Mouse (Mus musculus): Measurements from ENCODE around the gene Drd3. TPM values are rescaled to one million over a fixed set of nuclear protein-coding genes. Genes with fewer than 3 reads are reported as not detected.

Gene Drd3
- polyA plus RNA-seq, 1 experiment, result 0.26 TPM

GRCm38 (mm10) chr16:43802466-43802865 lies 48.6 kb downstream of the Drd3 start:
- no peak for DNase-seq
- H3K27me3 ChIP-seq (ENCODE audit: control insufficient read depth, insufficient read depth, low read length), result no peaks in the 10 kb centered on the region
- WGBS, result 47% methylated on average over 5 of the region's 5 CpGs
- TF ChIP-seq POLR2A (IDR thresholded peaks at IDR 0.05; ENCODE audit: borderline replicate concordance, insufficient read depth, low read length) (no peak), CTCF (IDR thresholded peaks at IDR 0.05; ENCODE audit: borderline replicate concordance, insufficient read depth, low read depth, low read length) (no peak)
- no peak overlapping the region for H3K27ac ChIP-seq (ENCODE audit: insufficient read depth, low read length)
- no peak overlapping the region for H3K4me3 ChIP-seq (replicated peaks; ENCODE audit: insufficient read depth, low read depth, low read length)
- no peaks in the 10 kb centered on the region for H3K4me1 ChIP-seq (ENCODE audit: control insufficient read depth, insufficient read depth, low read length)

- 93% methylated on average over 6 of the region's 6 CpGs for WGBS
- DNase-seq, result no peak
- Histone ChIP-seq H3K4me1 (ENCODE audit: control insufficient read depth, insufficient read depth, low read length) (no peaks in the 10 kb centered on the region), H3K4me3 (replicated peaks; ENCODE audit: insufficient read depth, low read depth, low read length) (no peak overlapping the region), H3K27me3 (ENCODE audit: control insufficient read depth, insufficient read depth, low read length) (no peaks in the 10 kb centered on the region), H3K27ac (ENCODE audit: insufficient read depth, low read length) (no peak overlapping the region)
- TF ChIP-seq CTCF (IDR thresholded peaks at IDR 0.05; ENCODE audit: borderline replicate concordance, insufficient read depth, low read depth, low read length) (no peak), POLR2A (IDR thresholded peaks at IDR 0.05; ENCODE audit: borderline replicate concordance, insufficient read depth, low read length) (no peak)
Observed at GRCm38 (mm10) chr16:43804364-43804763, 50.5 kb downstream of the Drd3 start.

- H3K4me1 ChIP-seq (ENCODE audit: control insufficient read depth, insufficient read depth, low read length), result no peaks in the 10 kb centered on the region
- DNase-seq, result no peak
- no peak overlapping the region for H3K27ac ChIP-seq (ENCODE audit: insufficient read depth, low read length)
- WGBS, result 80% methylated on average over 16 of the region's 16 CpGs
- H3K4me3 ChIP-seq (replicated peaks; ENCODE audit: insufficient read depth, low read depth, low read length), result no peak overlapping the region
- TF ChIP-seq CTCF (IDR thresholded peaks at IDR 0.05; ENCODE audit: borderline replicate concordance, insufficient read depth, low read depth, low read length) (no peak), POLR2A (IDR thresholded peaks at IDR 0.05; ENCODE audit: borderline replicate concordance, insufficient read depth, low read length) (no peak)
- H3K27me3 ChIP-seq (ENCODE audit: control insufficient read depth, insufficient read depth, low read length), result no peaks in the 10 kb centered on the region
Observed at GRCm38 (mm10) chr16:43807048-43807447, 53.2 kb downstream of the Drd3 start.

GRCm38 (mm10) chr16:43809429-43809828 lies 55.6 kb downstream of the Drd3 start:
- H3K4me1 ChIP-seq (ENCODE audit: control insufficient read depth, insufficient read depth, low read length), result no peaks in the 10 kb centered on the region; the same call in 1 of the 2 replicates
- 99% methylated on average over 2 of the region's 2 CpGs for WGBS
- no peak for TF ChIP-seq POLR2A (IDR thresholded peaks at IDR 0.05; ENCODE audit: borderline replicate concordance, insufficient read depth, low read length)
- no peak for TF ChIP-seq CTCF (IDR thresholded peaks at IDR 0.05; ENCODE audit: borderline replicate concordance, insufficient read depth, low read depth, low read length)

GRCm38 (mm10) chr16:43811402-43811801 lies 57.6 kb downstream of the Drd3 start:
- no peak overlapping the region for H3K27ac ChIP-seq (ENCODE audit: insufficient read depth, low read length)
- 88% methylated on average over 1 of the region's 1 CpGs for WGBS
- no peaks in the 10 kb centered on the region for H3K27me3 ChIP-seq (ENCODE audit: control insufficient read depth, insufficient read depth, low read length)
- H3K4me1 ChIP-seq (ENCODE audit: control insufficient read depth, insufficient read depth, low read length), result peaks cover 5% of the 10 kb centered on the region
- H3K4me3 ChIP-seq (replicated peaks; ENCODE audit: insufficient read depth, low read depth, low read length), result no peak overlapping the region
- TF ChIP-seq POLR2A (IDR thresholded peaks at IDR 0.05; ENCODE audit: borderline replicate concordance, insufficient read depth, low read length), result no peak
- TF ChIP-seq CTCF (IDR thresholded peaks at IDR 0.05; ENCODE audit: borderline replicate concordance, insufficient read depth, low read depth, low read length), result no peak
- no peak for DNase-seq

More at GRCm38 (mm10) chr16:43809429-43809828, 55.6 kb downstream of the Drd3 start:
- H3K27me3 ChIP-seq (ENCODE audit: control insufficient read depth, insufficient read depth, low read length), result no peaks in the 10 kb centered on the region
- no peak for DNase-seq
- H3K27ac ChIP-seq (ENCODE audit: insufficient read depth, low read length), result no peak overlapping the region
- no peak overlapping the region for H3K4me3 ChIP-seq (replicated peaks; ENCODE audit: insufficient read depth, low read depth, low read length)

GRCm38 (mm10) chr16:43814644-43815043 lies 60.8 kb downstream of the Drd3 start:
- Histone ChIP-seq H3K4me3 (replicated peaks; ENCODE audit: insufficient read depth, low read depth, low read length) (no peak overlapping the region), H3K4me1 (ENCODE audit: control insufficient read depth, insufficient read depth, low read length) (peaks cover 5% of the 10 kb centered on the region), H3K27ac (ENCODE audit: insufficient read depth, low read length) (no peak overlapping the region), H3K27me3 (ENCODE audit: control insufficient read depth, insufficient read depth, low read length) (no peaks in the 10 kb centered on the region)
- 9% methylated on average over 4 of the region's 4 CpGs for WGBS
- no peak for TF ChIP-seq CTCF (IDR thresholded peaks at IDR 0.05; ENCODE audit: borderline replicate concordance, insufficient read depth, low read depth, low read length)
- no peak for TF ChIP-seq POLR2A (IDR thresholded peaks at IDR 0.05; ENCODE audit: borderline replicate concordance, insufficient read depth, low read length)
- DNase-seq, result peak; percentile 47 to 63

- WGBS, result 79% methylated on average over 5 of the region's 5 CpGs
- no peak for DNase-seq
- TF ChIP-seq CTCF (IDR thresholded peaks at IDR 0.05; ENCODE audit: borderline replicate concordance, insufficient read depth, low read depth, low read length) (no peak), POLR2A (IDR thresholded peaks at IDR 0.05; ENCODE audit: borderline replicate concordance, insufficient read depth, low read length) (no peak)
- H3K27me3 ChIP-seq (ENCODE audit: control insufficient read depth, insufficient read depth, low read length), result no peaks in the 10 kb centered on the region
- H3K27ac ChIP-seq (ENCODE audit: insufficient read depth, low read length), result no peak overlapping the region
- no peak overlapping the region for H3K4me3 ChIP-seq (replicated peaks; ENCODE audit: insufficient read depth, low read depth, low read length)
- peaks cover 5% of the 10 kb centered on the region for H3K4me1 ChIP-seq (ENCODE audit: control insufficient read depth, insufficient read depth, low read length)
Observed at GRCm38 (mm10) chr16:43816321-43816720, 62.5 kb downstream of the Drd3 start.

- no peaks in the 10 kb centered on the region for H3K27me3 ChIP-seq (ENCODE audit: control insufficient read depth, insufficient read depth, low read length)
- no peak overlapping the region for H3K4me3 ChIP-seq (replicated peaks; ENCODE audit: insufficient read depth, low read depth, low read length)
- TF ChIP-seq POLR2A (IDR thresholded peaks at IDR 0.05; ENCODE audit: borderline replicate concordance, insufficient read depth, low read length), result no peak
- no peak for TF ChIP-seq CTCF (IDR thresholded peaks at IDR 0.05; ENCODE audit: borderline replicate concordance, insufficient read depth, low read depth, low read length)
- H3K4me1 ChIP-seq (ENCODE audit: control insufficient read depth, insufficient read depth, low read length), result peaks cover 5% of the 10 kb centered on the region
- 91% methylated on average over 6 of the region's 6 CpGs for WGBS
- no peak overlapping the region for H3K27ac ChIP-seq (ENCODE audit: insufficient read depth, low read length)
- DNase-seq, result no peak
Observed at GRCm38 (mm10) chr16:43818404-43818803, 64.6 kb downstream of the Drd3 start.

All from cerebellum, adult 2 months (tissue).